Comparison of ENCODE assay signal across 10 mouse cellular contexts in the genomic region with DNA sequence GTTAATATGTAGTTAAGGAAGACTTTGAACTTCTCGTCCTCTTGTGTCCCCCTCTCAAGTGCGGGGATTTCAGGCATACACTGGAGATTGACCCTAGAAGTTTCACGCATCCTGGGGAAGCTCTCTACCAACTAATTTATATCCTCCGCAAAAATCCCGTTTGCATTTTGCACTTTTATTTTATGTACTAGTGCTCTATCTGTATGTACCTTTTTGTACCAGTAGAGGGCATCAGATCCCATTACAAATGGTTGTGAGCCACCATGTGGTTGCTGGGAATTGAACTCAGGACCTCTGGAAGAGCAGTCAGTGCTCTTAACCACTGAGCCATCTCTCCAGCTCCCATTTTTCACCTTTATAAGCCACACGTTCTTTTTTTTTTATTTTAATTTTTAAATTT. TPM values are rescaled to one million over a fixed set of nuclear protein-coding genes. Genes with fewer than 3 reads are reported as not detected.
DNase-seq lines count a peak whose midpoint lies in the region; ATAC-seq and TF ChIP-seq lines count a peak whose summit lies in the region.
"Not testable (repeated sequence)": the region's sequence is repeated elsewhere in the genome, so short reads cannot be mapped to it uniquely, and the experiment has no call there.
"Had no signal": no experiment of that assay in that cellular context is flagged by ENCODE, and none has a peak within 500 bp of the region (broad histone marks: within the 10 kb centered on the region; RNA-seq: fewer than 3 reads in every experiment).

No protein-coding gene starts in this region.

- intact Hi-C loops in left cerebral cortex, adult 2 months (cut with DNase I) = not testable (repeated sequence)

- TF ChIP-seq EP300 in stomach, postnatal 0 days (optimal IDR thresholded peaks at IDR 0.05) = not testable (repeated sequence)

- DNase-seq in ZHBTc4 (ENCODE audit: low read depth, low spot score) = peak; percentile 37
- DNase-seq in left cerebral cortex, adult 2 months (ENCODE audit: extremely low spot score in 1 of 2, low spot score in 2 of 2); lung, embryonic 14.5 days; stomach, postnatal 0 days (ENCODE audit: low spot score): not testable (repeated sequence)

- H3K27ac ChIP-seq in intestine, postnatal 0 days (ENCODE audit: low read depth, low read length); left cerebral cortex, adult 2 months; lung, embryonic 14.5 days (ENCODE audit: low read depth); stomach, postnatal 0 days (replicated peaks): not testable (repeated sequence)

- ATAC-seq in intestine, postnatal 0 days; lung, embryonic 14.5 days (ENCODE audit: insufficient read depth); stomach, postnatal 0 days (ENCODE audit: low FRiP score, low TSS enrichment): not testable (repeated sequence)

- H3K4me2 ChIP-seq in intestine, postnatal 0 days (replicated peaks; ENCODE audit: low read depth); lung, embryonic 14.5 days; stomach, postnatal 0 days (replicated peaks; ENCODE audit: low read depth): not testable (repeated sequence)

- H3K4me1 ChIP-seq in E14TG2a.4 (replicated peaks; ENCODE audit: low read depth, low read length) = peaks cover 67% of the 10 kb centered on the region
- H3K4me1 ChIP-seq in intestine, postnatal 0 days (replicated peaks; ENCODE audit: control insufficient read depth, insufficient read depth, low read length); lung, embryonic 14.5 days (ENCODE audit: insufficient read depth); stomach, postnatal 0 days (replicated peaks; ENCODE audit: control insufficient read depth, insufficient read depth): not testable (repeated sequence)

- WGBS in intestine, postnatal 0 days = 96% methylated on average over 6 of the region's 6 CpGs
- WGBS in lung, embryonic 14.5 days = 94% methylated on average over 6 of the region's 6 CpGs
- 93% methylated on average over 6 of the region's 6 CpGs for WGBS in stomach, postnatal 0 days

- H3K9me3 ChIP-seq in E14TG2a.4 (ENCODE audit: low read length); intestine, postnatal 0 days (ENCODE audit: control insufficient read depth); lung, embryonic 14.5 days (ENCODE audit: low read depth, low read length); stomach, postnatal 0 days (ENCODE audit: control insufficient read depth, low read length): not testable (repeated sequence)

- TF ChIP-seq CTCF in E14TG2a.4 (conservative IDR thresholded peaks at IDR 0.05; ENCODE audit: low read length) = peak; percentile 52
- peak; percentile 31 for TF ChIP-seq CTCF in intestine, postnatal 0 days (IDR thresholded peaks at IDR 0.05; ENCODE audit: low read depth)
- TF ChIP-seq CTCF in left cerebral cortex, adult 2 months (IDR thresholded peaks at IDR 0.05) = peak; percentile 3; the same call in 1 of the 2 replicates
- TF ChIP-seq CTCF in lung, embryonic 14.5 days (IDR thresholded peaks at IDR 0.05; ENCODE audit: low read depth) = peak; percentile 12; the same call in 1 of the 2 replicates
- TF ChIP-seq CTCF in stomach, postnatal 0 days (IDR thresholded peaks at IDR 0.05; ENCODE audit: low read depth) = peak; percentile 38

- H3K9ac ChIP-seq in intestine, postnatal 0 days (ENCODE audit: low read depth, low read length); lung, embryonic 14.5 days; stomach, postnatal 0 days (ENCODE audit: low read length): not testable (repeated sequence)

- not testable (repeated sequence) for H3K4me3 ChIP-seq in E14TG2a.4 (replicated peaks; ENCODE audit: low read length); intestine, postnatal 0 days (ENCODE audit: low read depth, low read length); left cerebral cortex, adult 2 months; lung, embryonic 14.5 days (ENCODE audit: low read depth, low read length); stomach, postnatal 0 days (ENCODE audit: low read depth, low read length)

- H3K27me3 ChIP-seq in E14TG2a.4 (ENCODE audit: insufficient read depth, low read length); intestine, postnatal 0 days (replicated peaks; ENCODE audit: control insufficient read depth, insufficient read depth, low read length); lung, embryonic 14.5 days (ENCODE audit: insufficient read depth, low read length); stomach, postnatal 0 days (ENCODE audit: control insufficient read depth, insufficient read depth, low read length): not testable (repeated sequence)

- not testable (repeated sequence) for H3K36me3 ChIP-seq in E14TG2a.4 (ENCODE audit: insufficient read depth, low read length); lung, embryonic 14.5 days (ENCODE audit: insufficient read depth); stomach, postnatal 0 days (ENCODE audit: control insufficient read depth, insufficient read depth, low read length)
- peaks cover 11% of the 10 kb centered on the region; the same call in 1 of the 2 replicates for H3K36me3 ChIP-seq in intestine, postnatal 0 days (ENCODE audit: control insufficient read depth, insufficient read depth)

RNA-seq across cellular contexts. Expression of a gene that starts 4.7 kb away (rescaled TPM):
- polyA plus RNA-seq in intestine, postnatal 0 days (2015; fragmentation: Nextera tagmentation; extraction: Ambion mirVana) = 52.7 and 56.7 TPM in 2 replicates
- total RNA-seq in left cerebral cortex, adult 2 months (2021) = under 1 TPM in 1 of 2 experiments, not detected in 1; 0.26 TPM
- polyA plus RNA-seq in lung, embryonic 14.5 days (2014; fragmentation: Nextera tagmentation; extraction: Ambion mirVana) = 0.16 and 0.19 TPM in 2 replicates
- polyA plus RNA-seq in stomach, postnatal 0 days (2015; fragmentation: Nextera tagmentation; extraction: Ambion mirVana) = 5.9 and 6.0 TPM in 2 replicates
- polyA plus RNA-seq: embryonic facial prominence, embryonic 13.5 days; forebrain, embryonic 15.5 days had no signal

RNA-seq across cellular contexts. Expression of a gene that starts 10.8 kb away (rescaled TPM):
- polyA plus RNA-seq in intestine, postnatal 0 days (2015; fragmentation: Nextera tagmentation; extraction: Ambion mirVana) = 27.8 and 29.1 TPM in 2 replicates
- total RNA-seq in left cerebral cortex, adult 2 months (2021) = 10 to 100 TPM; 57.4 to 64.8 TPM
- polyA plus RNA-seq in lung, embryonic 14.5 days (2014; fragmentation: Nextera tagmentation; extraction: Ambion mirVana) = 6.8 and 7.2 TPM in 2 replicates
- polyA plus RNA-seq in stomach, postnatal 0 days (2015; fragmentation: Nextera tagmentation; extraction: Ambion mirVana) = 30.6 and 39.5 TPM in 2 replicates
- total RNA-seq: granulocyte monocyte progenitor cell, adult 5-6 weeks had no signal
- polyA plus RNA-seq: hindbrain, embryonic 12.5 days had no signal

RNA-seq across cellular contexts. Expression of a gene that starts 19.0 kb away (rescaled TPM):
- 26.3 and 26.7 TPM in 2 replicates for polyA plus RNA-seq in intestine, postnatal 0 days (2015; fragmentation: Nextera tagmentation; extraction: Ambion mirVana)
- total RNA-seq in left cerebral cortex, adult 2 months (2021) = 100 to 1,000 TPM; 152 TPM
- polyA plus RNA-seq in lung, embryonic 14.5 days (2014; fragmentation: Nextera tagmentation; extraction: Ambion mirVana) = 11.5 and 13.6 TPM in 2 replicates
- 28.5 and 29.0 TPM in 2 replicates for polyA plus RNA-seq in stomach, postnatal 0 days (2015; fragmentation: Nextera tagmentation; extraction: Ambion mirVana)

RNA-seq across cellular contexts. Expression of a gene that starts 48.0 kb away (rescaled TPM):
- 14.1 and 16.0 TPM in 2 replicates for polyA plus RNA-seq in intestine, postnatal 0 days (2015; fragmentation: Nextera tagmentation; extraction: Ambion mirVana)
- 10 to 100 TPM; 69.6 to 72.4 TPM for total RNA-seq in left cerebral cortex, adult 2 months (2021)
- 60.4 and 64.1 TPM in 2 replicates for polyA plus RNA-seq in lung, embryonic 14.5 days (2014; fragmentation: Nextera tagmentation; extraction: Ambion mirVana)
- polyA plus RNA-seq in stomach, postnatal 0 days (2015; fragmentation: Nextera tagmentation; extraction: Ambion mirVana) = 19.9 and 20.2 TPM in 2 replicates

RNA-seq across cellular contexts. Expression of a gene that starts 49.5 kb away (rescaled TPM):
- polyA plus RNA-seq in intestine, postnatal 0 days (2015; fragmentation: Nextera tagmentation; extraction: Ambion mirVana) = 22.8 and 26.8 TPM in 2 replicates
- total RNA-seq in left cerebral cortex, adult 2 months (2021) = 10 to 100 TPM; 28.5 to 30.4 TPM
- 59.1 and 68.1 TPM in 2 replicates for polyA plus RNA-seq in lung, embryonic 14.5 days (2014; fragmentation: Nextera tagmentation; extraction: Ambion mirVana)
- polyA plus RNA-seq in stomach, postnatal 0 days (2015; fragmentation: Nextera tagmentation; extraction: Ambion mirVana) = 32.1 and 39.4 TPM in 2 replicates
